Mouse (Mus musculus) midbrain, embryonic 14.5 days (tissue): ENCODE measurements around the gene Klhdc7a. TPM values are rescaled to one million over a fixed set of nuclear protein-coding genes. Genes with fewer than 3 reads are reported as not detected.

Experiments used
- ATAC-seq: fragments of 200-750 bp; cut with Nextera tagmentation; 2 replicates; pipeline ENCODE4 v1.8.0; 2017; ENCODE audit warnings: moderate number of reproducible peaks, moderate library complexity; ENCODE audit not compliant: low FRiP score, low TSS enrichment
- DNase-seq: peaks from one replicate; pipeline ENCODE4 v3.0.0-alpha.2; 2015
- H3K27ac ChIP-seq: fragments of 300-500 bp; sonication (generic); replicated peaks from 2 replicates; pipeline ENCODE4 v1.5.1; 2014; ENCODE audit warnings: mild to moderate bottlenecking, low read depth, low read length, moderate library complexity
- H3K27me3 ChIP-seq: fragments of 300-500 bp; sonication (generic); 2 replicates; pipeline ENCODE4 v1.6.1; 2014; ENCODE audit warnings: low read length, control low read depth, mixed read lengths; ENCODE audit not compliant: control insufficient read depth, insufficient read depth
- H3K36me3 ChIP-seq: fragments of 300-500 bp; sonication (generic); 2 replicates; pipeline ENCODE4 v1.6.1; 2014; ENCODE audit warnings: low read length, control low read depth; ENCODE audit not compliant: control insufficient read depth, insufficient read depth
- H3K4me1 ChIP-seq: fragments of 300-500 bp; sonication (generic); 2 replicates; pipeline ENCODE4 v1.6.1; 2014; ENCODE audit warnings: mild to moderate bottlenecking, antibody characterized with exemption, low read length, control low read depth; ENCODE audit not compliant: control insufficient read depth, insufficient read depth
- H3K4me2 ChIP-seq: fragments of 300-500 bp; sonication (generic); 2 replicates; pipeline ENCODE4 v1.6.1; 2014; ENCODE audit warnings: mild to moderate bottlenecking, low read length, moderate library complexity
- H3K4me3 ChIP-seq: fragments of 300-500 bp; sonication (generic); replicated peaks from 2 replicates; pipeline ENCODE4 v1.5.1; 2014; ENCODE audit warnings: low read depth, low read length
- H3K9ac ChIP-seq: fragments of 300-500 bp; sonication (generic); replicated peaks from 2 replicates; pipeline ENCODE4 v1.6.1; 2014; ENCODE audit warnings: mild to moderate bottlenecking, low read length, moderate library complexity
- H3K9me3 ChIP-seq: fragments of 300-500 bp; sonication (generic); 2 replicates; pipeline ENCODE4 v1.6.1; 2016; ENCODE audit warnings: low read length, control low read depth, mixed read lengths; ENCODE audit not compliant: control insufficient read depth
- WGBS: fragments of 180-500 bp; shearing (Covaris S2); extraction: QIAGEN DNeasy Blood & Tissue Kit; methylation state at CpG from one replicate; pipeline ENCODE4 v1.1.7; 2014; 5-methylcytosine and 5-hydroxymethylcytosine counted together
- polyA plus RNA-seq: library from polyadenylated mRNA; unstranded; fragments of >200 nt; fragmentation: Nextera tagmentation; extraction: Ambion mirVana; gene quantifications from 2 replicates; pipeline ENCODE4 v1.2.1, GENCODE M21; 2014

Klhdc7a gene
- polyA plus RNA-seq, 1 experiment from 2014 or later = 0.32 TPM

- Histone ChIP-seq H3K4me2 (peak overlapping the region; percentile 50), H3K4me3 (no peak overlapping the region), H3K9me3 (no peaks in the 10 kb centered on the region), H3K27me3 (no peaks in the 10 kb centered on the region; the same call in 1 of the 2 replicates), H3K9ac (no peak overlapping the region), H3K4me1 (peaks cover 8% of the 10 kb centered on the region; the same call in 1 of the 2 replicates), H3K36me3 (no peaks in the 10 kb centered on the region), H3K27ac (no peak overlapping the region)
- ATAC-seq (no peak), DNase-seq (peak; percentile 77)
- 2% methylated on average over 20 of the region's 20 CpGs for WGBS
Measured at GRCm38 (mm10) chr4:139950431-139950848, 17.4 kb downstream of the Klhdc7a start.

- Histone ChIP-seq H3K4me1 (peaks cover 8% of the 10 kb centered on the region; the same call in 1 of the 2 replicates), H3K27me3 (no peaks in the 10 kb centered on the region; the same call in 1 of the 2 replicates), H3K4me3 (no peak overlapping the region), H3K9ac (no peak overlapping the region), H3K36me3 (no peaks in the 10 kb centered on the region), H3K27ac (no peak overlapping the region), H3K4me2 (no peak overlapping the region), H3K9me3 (no peaks in the 10 kb centered on the region)
- WGBS = 24% methylated on average over 7 of the region's 7 CpGs
- DNase-seq = peak; percentile 59
- ATAC-seq = no peak
Measured at GRCm38 (mm10) chr4:139948591-139948990, 19.2 kb downstream of the Klhdc7a start.

GRCm38 (mm10) chr4:139947341-139947740 is 20.5 kb downstream of the Klhdc7a start:
- WGBS = 94% methylated on average over 2 of the region's 2 CpGs
- ATAC-seq (no peak), DNase-seq (no peak)
- Histone ChIP-seq H3K9me3 (no peaks in the 10 kb centered on the region), H3K27me3 (no peaks in the 10 kb centered on the region; the same call in 1 of the 2 replicates), H3K9ac (no peak overlapping the region), H3K4me3 (no peak overlapping the region), H3K27ac (no peak overlapping the region), H3K36me3 (no peaks in the 10 kb centered on the region), H3K4me1 (peaks cover 8% of the 10 kb centered on the region; the same call in 1 of the 2 replicates), H3K4me2 (no peak overlapping the region)

DNA sequence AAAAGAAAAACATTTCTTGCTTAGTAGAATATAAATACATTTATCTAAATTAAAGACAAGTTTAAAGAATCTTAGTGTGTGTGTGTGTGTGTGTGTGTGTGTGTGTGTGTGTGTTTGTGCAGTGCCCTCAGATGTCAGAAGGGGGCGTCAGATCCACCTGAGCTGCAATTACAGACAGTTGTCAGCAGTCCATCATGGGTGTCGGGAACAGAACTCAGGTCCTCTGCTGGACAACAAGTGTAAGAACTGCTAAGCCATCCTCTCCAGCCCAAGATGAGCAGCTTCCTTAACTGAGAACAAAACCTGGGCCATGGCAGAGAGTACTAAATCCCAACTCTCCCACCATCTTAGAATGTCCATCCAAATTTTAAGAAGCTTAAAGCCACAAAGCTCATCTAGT is 26.0 kb downstream of the Klhdc7a start:
- ATAC-seq (no peak), DNase-seq (no peak)
- H3K36me3 ChIP-seq = no peaks in the 10 kb centered on the region
- no peaks in the 10 kb centered on the region for H3K9me3 ChIP-seq
- no peaks in the 10 kb centered on the region for H3K27me3 ChIP-seq
- WGBS = 86% methylated on average over 2 of the region's 2 CpGs
- no peak overlapping the region for H3K4me3 ChIP-seq
- no peaks in the 10 kb centered on the region for H3K4me1 ChIP-seq
- no peak overlapping the region for H3K4me2 ChIP-seq
- no peak overlapping the region for H3K27ac ChIP-seq
- no peak overlapping the region for H3K9ac ChIP-seq

DNA sequence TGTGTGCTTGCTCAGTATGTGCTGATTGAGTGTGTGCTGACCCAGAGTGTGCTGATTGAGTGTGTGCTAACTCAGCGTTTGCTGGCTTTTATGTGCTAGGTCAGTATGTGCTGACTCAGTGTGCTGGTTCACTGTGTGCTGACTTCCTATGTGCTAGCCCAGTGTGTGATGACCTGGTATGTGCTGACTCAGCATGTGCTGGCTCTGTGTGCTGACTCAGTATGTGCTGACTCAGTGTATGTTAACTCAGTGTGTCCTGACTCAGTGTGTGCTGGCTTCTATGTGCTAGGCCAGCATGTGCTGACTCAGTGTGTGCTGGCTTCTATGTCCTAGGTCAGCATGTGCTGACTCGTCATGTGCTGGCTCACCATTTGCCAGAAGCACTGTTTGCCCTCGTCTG is 32.3 kb downstream of the Klhdc7a start:
- H3K9me3 ChIP-seq = no peaks in the 10 kb centered on the region
- no peak for ATAC-seq

GRCm38 (mm10) chr4:139932970-139933801 is 34.6 kb downstream of the Klhdc7a start:
- peaks cover 8% of the 10 kb centered on the region; the same call in 1 of the 2 replicates for H3K4me1 ChIP-seq
- no peaks in the 10 kb centered on the region for H3K27me3 ChIP-seq
- WGBS = 61% methylated on average over 18 of the region's 18 CpGs
- H3K9me3 ChIP-seq = no peaks in the 10 kb centered on the region
- no peak overlapping the region for H3K4me2 ChIP-seq
- ATAC-seq (peak; percentile 40), DNase-seq (peak; percentile 75)
- no peak overlapping the region for H3K4me3 ChIP-seq
- no peaks in the 10 kb centered on the region for H3K36me3 ChIP-seq
- no peak overlapping the region for H3K9ac ChIP-seq
- peak overlapping the region; percentile 66 for H3K27ac ChIP-seq

More for the DNA sequence above, 32.3 kb downstream of the Klhdc7a start:
- Histone ChIP-seq H3K27ac (no peak overlapping the region), H3K27me3 (no peaks in the 10 kb centered on the region), H3K4me1 (peaks cover 8% of the 10 kb centered on the region; the same call in 1 of the 2 replicates), H3K9ac (no peak overlapping the region), H3K4me2 (no peak overlapping the region), H3K36me3 (no peaks in the 10 kb centered on the region), H3K4me3 (no peak overlapping the region)
- no peak for DNase-seq
- 84% methylated on average over 3 of the region's 3 CpGs for WGBS

DNA sequence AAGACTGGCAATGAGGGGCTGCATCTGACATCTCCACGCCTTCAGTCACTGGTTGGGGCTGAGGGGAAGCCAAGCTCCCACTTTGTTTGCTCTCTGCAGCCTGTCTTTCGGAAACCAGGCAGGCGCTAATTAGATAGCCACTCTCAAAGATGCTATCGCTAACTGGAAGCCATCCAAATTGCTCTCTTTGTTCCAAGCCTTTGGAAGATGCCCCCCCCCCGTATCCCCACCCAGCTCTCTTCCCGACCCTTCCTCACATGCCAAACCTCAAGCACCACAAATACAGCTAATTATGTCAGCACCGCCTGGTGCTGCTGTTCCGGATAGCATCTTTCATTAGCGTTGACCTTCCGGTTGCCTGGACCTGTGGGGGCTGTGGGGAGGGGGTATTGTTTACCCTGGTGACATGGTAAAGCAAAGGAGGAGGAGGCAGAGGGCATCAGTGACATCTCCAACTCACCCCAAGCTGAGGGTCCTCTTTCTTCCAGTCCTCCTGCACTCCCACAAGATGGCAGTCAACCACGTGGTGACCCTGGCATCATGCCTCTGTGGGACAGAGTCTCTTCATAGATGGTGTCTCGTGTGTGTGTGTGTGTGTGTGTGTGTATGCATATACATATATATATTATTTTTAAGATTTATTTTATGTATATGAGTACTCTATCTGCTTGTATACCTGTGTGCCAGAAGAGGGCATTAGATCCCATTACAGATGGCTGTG is 35.9 kb downstream of the Klhdc7a start:
- no peaks in the 10 kb centered on the region for H3K9me3 ChIP-seq
- no peaks in the 10 kb centered on the region for H3K27me3 ChIP-seq
- H3K9ac ChIP-seq = no peak overlapping the region
- no peak overlapping the region for H3K4me3 ChIP-seq
- H3K27ac ChIP-seq = peak overlapping the region; percentile 56
- peak; percentile 76 for DNase-seq
- no peaks in the 10 kb centered on the region for H3K36me3 ChIP-seq
- H3K4me2 ChIP-seq = peak overlapping the region; percentile 17; the same call in 1 of the 2 replicates
- peaks cover 11% of the 10 kb centered on the region for H3K4me1 ChIP-seq
- 35% methylated on average over 12 of the region's 12 CpGs for WGBS
- ATAC-seq = no peak

DNA sequence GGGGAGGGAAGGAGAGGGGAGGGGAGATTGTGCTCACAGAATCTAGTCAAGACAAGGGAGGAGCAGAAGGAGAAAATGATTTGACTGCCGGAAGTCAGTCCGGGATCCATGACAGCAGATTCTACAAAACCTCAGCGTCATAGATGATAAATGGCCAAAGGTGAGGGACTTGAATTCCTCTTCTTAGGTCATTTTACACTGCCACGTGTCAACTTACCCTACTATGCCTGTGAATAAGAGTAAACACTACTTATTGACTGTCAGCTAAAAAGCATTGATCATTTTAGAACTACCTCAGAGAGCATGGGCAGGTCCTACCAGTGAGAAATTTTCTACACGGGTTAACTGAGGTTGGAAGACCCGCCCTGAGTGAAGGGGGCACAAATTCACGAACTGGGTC is 36.9 kb downstream of the Klhdc7a start:
- ATAC-seq (no peak), DNase-seq (no peak)
- no peaks in the 10 kb centered on the region for H3K27me3 ChIP-seq
- H3K4me1 ChIP-seq = peaks cover 21% of the 10 kb centered on the region
- WGBS = 57% methylated on average over 7 of the region's 7 CpGs
- no peak overlapping the region for H3K4me3 ChIP-seq
- no peak overlapping the region for H3K9ac ChIP-seq
- no peaks in the 10 kb centered on the region for H3K36me3 ChIP-seq
- no peak overlapping the region for H3K4me2 ChIP-seq
- no peaks in the 10 kb centered on the region for H3K9me3 ChIP-seq
- H3K27ac ChIP-seq = no peak overlapping the region; the same call in 1 of the 2 replicates
